Comparison of ENCODE assay signal across 9 mouse cellular contexts in genomic region chr17:27240556-27241457, GRCm38 (mm10). TPM values are rescaled to one million over a fixed set of nuclear protein-coding genes. Genes with fewer than 3 reads are reported as not detected.
A peak's percentile ranks its signal among the peaks of the same experiment; 100 is the strongest.
DNase-seq lines count a peak whose midpoint lies in the region; ATAC-seq lines count a peak whose summit lies in the region.
"Had no signal": no experiment of that assay in that cellular context is flagged by ENCODE, and none has a peak within 500 bp of the region (broad histone marks: within the 10 kb centered on the region; RNA-seq: fewer than 3 reads in every experiment).

No protein-coding gene starts in this region.

- DNase-seq in urinary bladder, postnatal 14 days (ENCODE audit: low spot score): peak; percentile 60
- DNase-seq in urinary bladder, postnatal 25 days (ENCODE audit: low spot score): no peak
- DNase-seq in cerebellum, postnatal 4 days (ENCODE audit: low spot score in 2 of 2): peak; percentile 74 to 99
- DNase-seq in heart, adult 9 months (ENCODE audit: low spot score in 2 of 2): peak; percentile 73 to 82
- peak; percentile 83 for DNase-seq in lung, adult 18-20 months
- peak; percentile 50 to 52 for DNase-seq in right cerebral cortex, adult 2 months (ENCODE audit: low spot score in 2 of 2)
- no peak for DNase-seq in liver, embryonic 11.5 days (ENCODE audit: low spot score)
- DNase-seq in natural killer cell, adult 2 months (ENCODE audit: low spot score in 2 of 2): no peak

- no peak overlapping the region for H3K9ac ChIP-seq in liver, embryonic 11.5 days (ENCODE audit: low read depth, low read length)
- H3K9ac ChIP-seq: neural tube, embryonic 13.5 days had no signal

- no peak overlapping the region for H3K27ac ChIP-seq in liver, embryonic 11.5 days (ENCODE audit: low read depth, low read length)

- WGBS in liver, embryonic 11.5 days: 43% methylated on average over 15 of the region's 15 CpGs

- no peak overlapping the region for H3K4me2 ChIP-seq in liver, embryonic 11.5 days
- H3K4me2 ChIP-seq: neural tube, embryonic 13.5 days had no signal

- ATAC-seq in liver, embryonic 11.5 days (replicated peaks; ENCODE audit: low FRiP score): no peak

- H3K36me3 ChIP-seq in liver, embryonic 11.5 days (ENCODE audit: control insufficient read depth, insufficient read depth, low read length): no peaks in the 10 kb centered on the region
- H3K36me3 ChIP-seq: neural tube, embryonic 13.5 days had no signal

- no peaks in the 10 kb centered on the region for H3K27me3 ChIP-seq in liver, embryonic 11.5 days (replicated peaks; ENCODE audit: control insufficient read depth, insufficient read depth, low read length)
- H3K27me3 ChIP-seq: neural tube, embryonic 13.5 days had no signal

- no peaks in the 10 kb centered on the region for H3K9me3 ChIP-seq in liver, embryonic 11.5 days (ENCODE audit: control insufficient read depth, low read length)
- H3K9me3 ChIP-seq: neural tube, embryonic 13.5 days had no signal

- no peak overlapping the region for H3K4me3 ChIP-seq in liver, embryonic 11.5 days (ENCODE audit: low read depth, low read length)
- H3K4me3 ChIP-seq: neural tube, embryonic 13.5 days had no signal

- no peaks in the 10 kb centered on the region for H3K4me1 ChIP-seq in liver, embryonic 11.5 days (replicated peaks; ENCODE audit: control insufficient read depth, insufficient read depth, low read length)

RNA-seq across cellular contexts. Expression of gene Lemd2, which starts 36.5 kb away (rescaled TPM):
- polyA plus RNA-seq in liver, embryonic 11.5 days (2014; fragmentation: Nextera tagmentation; extraction: Ambion mirVana): 11.6 and 13.4 TPM in 2 replicates

Comparison
In these comparisons a context has a peak if more than half of its experiments do, and no peak if none do; other contexts are left out.
1. DNase-seq: peak in urinary bladder, postnatal 14 days (single experiment), cerebellum, postnatal 4 days (2 of 2), heart, adult 9 months (2 of 2), lung, adult 18-20 months (2 of 2) and right cerebral cortex, adult 2 months (2 of 2); none in urinary bladder, postnatal 25 days (single experiment), liver, embryonic 11.5 days (single experiment) and natural killer cell, adult 2 months (0 of 2).